Mouse (Mus musculus): ENCODE data around the gene Zcchc14.
A peak's percentile ranks its signal among the peaks of the same experiment; 100 is the strongest.

Gene Zcchc14

GRCm38 (mm10) chr8:121585159-121585825 lies 67.4 kb downstream of the Zcchc14 start:
- DNase-seq (ENCODE audit: low spot score in 2 of 2) = peak; percentile 99

- DNase-seq (ENCODE audit: low spot score in 2 of 2) = no peak
Measured at GRCm38 (mm10) chr8:121584730-121585129, 68.0 kb downstream of the Zcchc14 start.

GRCm38 (mm10) chr8:121583653-121584052 lies 69.0 kb downstream of the Zcchc14 start:
- DNase-seq (ENCODE audit: low spot score in 2 of 2) = no peak

- no peak for DNase-seq (ENCODE audit: low spot score in 2 of 2)
Measured at GRCm38 (mm10) chr8:121580465-121580864, 72.2 kb downstream of the Zcchc14 start.

GRCm38 (mm10) chr8:121578676-121579451 lies 73.8 kb downstream of the Zcchc14 start, which contains the start of gene Fbxo31:
Fbxo31 (minus strand) TSS chr8:121578806.
- DNase-seq (ENCODE audit: low spot score in 2 of 2) = peak; percentile 86 to 90

GRCm38 (mm10) chr8:121577751-121578675 lies 74.7 kb downstream of the Zcchc14 start:
- no peak for DNase-seq (ENCODE audit: low spot score in 2 of 2)

GRCm38 (mm10) chr8:121575661-121576060 lies 77.0 kb downstream of the Zcchc14 start:
- no peak for DNase-seq (ENCODE audit: low spot score in 2 of 2)

GRCm38 (mm10) chr8:121573275-121573674 lies 79.4 kb downstream of the Zcchc14 start:
- DNase-seq (ENCODE audit: low spot score in 2 of 2) = no peak

- DNase-seq (ENCODE audit: low spot score in 2 of 2) = no peak
Measured at GRCm38 (mm10) chr8:121572121-121572520, 80.6 kb downstream of the Zcchc14 start.

GRCm38 (mm10) chr8:121570801-121571200 lies 81.9 kb downstream of the Zcchc14 start:
- DNase-seq (ENCODE audit: low spot score in 2 of 2) = no peak

- no peak for DNase-seq (ENCODE audit: low spot score in 2 of 2)
Measured at GRCm38 (mm10) chr8:121570335-121570734, 82.4 kb downstream of the Zcchc14 start.

- DNase-seq (ENCODE audit: low spot score in 2 of 2) = no peak
Measured at GRCm38 (mm10) chr8:121568321-121568720, 84.4 kb downstream of the Zcchc14 start.

GRCm38 (mm10) chr8:121563701-121564100 lies 89.0 kb downstream of the Zcchc14 start:
- DNase-seq (ENCODE audit: low spot score in 2 of 2) = no peak

- no peak for DNase-seq (ENCODE audit: low spot score in 2 of 2)
Measured at GRCm38 (mm10) chr8:121562941-121563351, 89.8 kb downstream of the Zcchc14 start.

- no peak for DNase-seq (ENCODE audit: low spot score in 2 of 2)
Measured at GRCm38 (mm10) chr8:121561636-121562345, 90.9 kb downstream of the Zcchc14 start.

- DNase-seq (ENCODE audit: low spot score in 2 of 2) = no peak
Measured at GRCm38 (mm10) chr8:121560432-121561100, 92.1 kb downstream of the Zcchc14 start.

GRCm38 (mm10) chr8:121559801-121560200 lies 92.9 kb downstream of the Zcchc14 start:
- no peak for DNase-seq (ENCODE audit: low spot score in 2 of 2)

- DNase-seq (ENCODE audit: low spot score in 2 of 2) = no peak
Measured at GRCm38 (mm10) chr8:121558538-121558937, 94.2 kb downstream of the Zcchc14 start.

GRCm38 (mm10) chr8:121557746-121558145 lies 95.0 kb downstream of the Zcchc14 start:
- DNase-seq (ENCODE audit: low spot score in 2 of 2) = no peak

- DNase-seq (ENCODE audit: low spot score in 2 of 2) = no peak
Measured at GRCm38 (mm10) chr8:121553831-121554475, 98.7 kb downstream of the Zcchc14 start.
